In the genomic region with DNA sequence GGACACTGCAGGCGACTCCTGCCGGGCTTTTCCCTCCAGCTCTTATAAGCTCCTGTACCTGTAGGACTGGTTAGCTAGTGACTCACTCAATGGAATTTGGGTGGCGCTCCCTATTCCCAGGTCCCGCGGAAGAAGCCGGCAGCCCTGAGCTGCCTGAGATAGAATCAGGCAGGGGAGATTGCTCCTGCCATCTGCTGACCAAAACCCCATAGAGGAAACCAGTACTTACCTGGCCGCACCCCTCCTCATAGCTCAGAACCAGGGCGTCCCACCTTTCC, we compare ENCODE assay signal across 7 mouse cellular contexts. TPM values are rescaled to one million over a fixed set of nuclear protein-coding genes. Genes with fewer than 3 reads are reported as not detected.
DNase-seq lines count a peak whose midpoint lies in the region; ATAC-seq and TF ChIP-seq lines count a peak whose summit lies in the region.

Gene Tacstd2 (minus strand): TSS at position 20 of the 278 bp plus-strand sequence.

- ATAC-seq in kidney, embryonic 16.5 days (ENCODE audit: low FRiP score, low TSS enrichment) = peak; percentile 49
- ATAC-seq in megakaryocyte progenitor cell, adult 5-6 weeks (replicated peaks; ENCODE audit: poor library complexity) = no peak
- ATAC-seq in frontal cortex, adult (ENCODE audit: low TSS enrichment) = no peak

- DNase-seq in ZHBTc4 (ENCODE audit: low read depth, low spot score) = peak; percentile 55
- no peak for DNase-seq in right cerebral cortex, postnatal 25 days
- no peak for DNase-seq in heart, adult 9 months (ENCODE audit: low spot score in 2 of 2)

- no peak within 1 kb of the TSS for H3K27ac ChIP-seq in embryonic fibroblast, embryonic 13.5 days (ENCODE audit: insufficient read depth, low read length)
- H3K27ac ChIP-seq in kidney, embryonic 16.5 days (ENCODE audit: low read length) = peak within 1 kb of the TSS; percentile 62

- no peaks in the 10 kb centered on the region for H3K36me3 ChIP-seq in kidney, embryonic 16.5 days (ENCODE audit: insufficient read depth, low read length)

- H3K27me3 ChIP-seq in kidney, embryonic 16.5 days (ENCODE audit: insufficient read depth, low read length) = peaks cover 39% of the 10 kb centered on the region

- H3K4me2 ChIP-seq in kidney, embryonic 16.5 days (replicated peaks; ENCODE audit: low read depth, low read length) = peak within 1 kb of the TSS; percentile 63

- H3K9ac ChIP-seq in kidney, embryonic 16.5 days (replicated peaks; ENCODE audit: low read length) = peak within 1 kb of the TSS; percentile 54

- H3K4me3 ChIP-seq in embryonic fibroblast, embryonic 13.5 days (ENCODE audit: insufficient read depth, low read length) = peak within 1 kb of the TSS; percentile 21; the same call in 1 of the 2 replicates
- H3K4me3 ChIP-seq in kidney, embryonic 16.5 days (ENCODE audit: low read length) = peak within 1 kb of the TSS; percentile 49

- WGBS in kidney, embryonic 16.5 days = 2% methylated on average over 8 of the region's 8 CpGs

- no peaks in the 10 kb centered on the region for H3K4me1 ChIP-seq in embryonic fibroblast, embryonic 13.5 days (ENCODE audit: control insufficient read depth, insufficient read depth, low read length)
- H3K4me1 ChIP-seq in kidney, embryonic 16.5 days (ENCODE audit: insufficient read depth, low read length) = 0 out of 2 replicates have a peak, but pooled peaks cover 6% of the 10 kb centered on the region

- TF ChIP-seq POLR2A in embryonic fibroblast, embryonic 13.5 days (IDR thresholded peaks at IDR 0.05; ENCODE audit: low read depth, low read length) = no peak

- TF ChIP-seq CTCF in embryonic fibroblast, embryonic 13.5 days (IDR thresholded peaks at IDR 0.05; ENCODE audit: borderline replicate concordance, insufficient read depth, low read length) = no peak

- no peaks in the 10 kb centered on the region for H3K9me3 ChIP-seq in kidney, embryonic 16.5 days (ENCODE audit: low read length)

RNA-seq across cellular contexts. Expression of gene Tacstd2, which starts in this region (rescaled TPM):
- not detected in 2 replicates for polyA plus RNA-seq in embryonic fibroblast, embryonic 13.5 days (2011; ENCODE audit: insufficient read length, low read depth, missing spikeins)
- 73.5 and 75.3 TPM in 2 replicates for polyA plus RNA-seq in kidney, embryonic 16.5 days (2015; fragmentation: Nextera tagmentation; extraction: Ambion mirVana)
- 15.4 and 17.0 TPM in 2 replicates for total RNA-seq in megakaryocyte progenitor cell, adult 5-6 weeks (2015)
- 10.2 and 18.0 TPM in 2 replicates for total RNA-seq in megakaryocyte progenitor cell, adult 5-6 weeks (2017)

Comparison
In these comparisons a context has a peak if more than half of its experiments do, and no peak if none do; other contexts are left out.
1. RNA of gene Tacstd2 (polyA plus RNA-seq): 73.5 to 75.3 TPM in kidney, embryonic 16.5 days; not detected in embryonic fibroblast, embryonic 13.5 days; every median in the first group is over 10 times any median in the second.